Mouse (Mus musculus) granulocyte monocyte progenitor cell, adult 5-6 weeks (primary cell): ENCODE data around the gene Gm49318. TPM values are rescaled to one million over a fixed set of nuclear protein-coding genes. Genes with fewer than 3 reads are reported as not detected.
"Not testable (repeated sequence)": the region's sequence is repeated elsewhere in the genome, so short reads cannot be mapped to it uniquely, and the experiment has no call there.

ENCODE experiments used
- ATAC-seq: replicated peaks from 2 replicates; pipeline ENCODE4 v1.8.0; 2016; ENCODE audit warnings: mild to moderate bottlenecking, moderate TSS enrichment, inconsistent platforms; ENCODE audit not compliant: poor library complexity, severe bottlenecking
- total RNA-seq, 2 experiments: library from RNA; stranded (forward) in 1 of 2; stranded (reverse) in 1 of 2; fragments of 200-712, 200-1000 nt in 1 of 2; fragments of >200 nt in 1 of 2; fragmentation: Nextera tagmentation in 1 of 2; gene quantifications; 2 replicates each; pipeline ENCODE4 v1.2.3; 2014 to 2017

Gene Gm49318
- total RNA-seq (2014; fragmentation: Nextera tagmentation), result not detected in 2 replicates
- not detected in 2 replicates for total RNA-seq (2017)

GRCm38 (mm10) chr9:22070791-22071573 is at the start of gene Gm49318, which contains the start of gene Zfp653:
Gm49318 (minus strand) TSS chr9:22071259.
Zfp653 (minus strand) TSS chr9:22071376.
- ATAC-seq, result peak; percentile 91

GRCm38 (mm10) chr9:22119543-22119942 is 48.5 kb upstream of the Gm49318 start:
- peak; percentile 36 for ATAC-seq

GRCm38 (mm10) chr9:22117754-22118456 is 46.8 kb upstream of the Gm49318 start:
- ATAC-seq, result peak; percentile 35

- peak; percentile 86 for ATAC-seq
Measured at GRCm38 (mm10) chr9:22116740-22117426, 45.8 kb upstream of the Gm49318 start, which contains the start of gene Elof1. Elof1 (minus strand) TSS chr9:22117172.

DNA sequence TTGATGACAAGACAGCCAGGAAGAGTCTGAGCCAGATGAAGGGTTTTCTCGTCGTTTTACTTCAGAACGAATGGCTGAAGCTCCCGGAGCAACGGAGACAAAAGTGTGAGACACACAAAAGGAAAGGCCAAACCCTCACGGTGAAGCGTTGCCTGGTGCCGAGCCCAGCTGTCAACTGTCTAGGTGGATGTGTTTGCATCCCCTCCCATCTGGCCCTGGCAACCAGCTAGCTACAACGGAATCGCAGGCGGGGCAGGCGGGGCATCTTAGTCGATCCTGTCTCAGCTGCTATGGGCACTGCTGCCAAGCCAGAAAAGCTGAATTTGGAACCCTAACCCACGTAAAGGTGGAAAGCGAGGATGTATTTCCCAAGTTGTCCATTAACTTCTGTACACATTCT is 45.0 kb upstream of the Gm49318 start:
- no peak for ATAC-seq

DNA sequence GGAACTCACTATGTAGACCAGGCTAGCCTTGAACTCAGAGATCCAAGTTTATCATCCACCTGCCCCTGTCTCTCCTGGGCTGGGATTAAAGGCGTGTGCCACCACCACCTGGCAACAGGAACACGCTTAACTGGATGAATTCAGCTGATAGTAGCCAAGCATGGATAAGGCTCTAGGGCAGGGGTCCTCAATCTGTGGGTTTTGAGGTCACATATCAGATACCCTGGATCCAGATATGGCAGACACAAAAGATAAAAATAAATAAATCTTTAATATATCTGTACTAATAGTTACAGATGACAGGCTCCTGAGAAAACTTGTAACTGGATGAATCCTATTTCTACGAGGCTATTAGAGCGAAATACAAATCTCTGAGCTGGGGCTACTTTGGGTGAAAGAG is 44.6 kb upstream of the Gm49318 start:
- ATAC-seq, result no peak

GRCm38 (mm10) chr9:22108194-22108593 is 37.1 kb upstream of the Gm49318 start:
- ATAC-seq, result no peak

- no peak for ATAC-seq
Measured at GRCm38 (mm10) chr9:22099922-22100321, 28.9 kb upstream of the Gm49318 start.

DNA sequence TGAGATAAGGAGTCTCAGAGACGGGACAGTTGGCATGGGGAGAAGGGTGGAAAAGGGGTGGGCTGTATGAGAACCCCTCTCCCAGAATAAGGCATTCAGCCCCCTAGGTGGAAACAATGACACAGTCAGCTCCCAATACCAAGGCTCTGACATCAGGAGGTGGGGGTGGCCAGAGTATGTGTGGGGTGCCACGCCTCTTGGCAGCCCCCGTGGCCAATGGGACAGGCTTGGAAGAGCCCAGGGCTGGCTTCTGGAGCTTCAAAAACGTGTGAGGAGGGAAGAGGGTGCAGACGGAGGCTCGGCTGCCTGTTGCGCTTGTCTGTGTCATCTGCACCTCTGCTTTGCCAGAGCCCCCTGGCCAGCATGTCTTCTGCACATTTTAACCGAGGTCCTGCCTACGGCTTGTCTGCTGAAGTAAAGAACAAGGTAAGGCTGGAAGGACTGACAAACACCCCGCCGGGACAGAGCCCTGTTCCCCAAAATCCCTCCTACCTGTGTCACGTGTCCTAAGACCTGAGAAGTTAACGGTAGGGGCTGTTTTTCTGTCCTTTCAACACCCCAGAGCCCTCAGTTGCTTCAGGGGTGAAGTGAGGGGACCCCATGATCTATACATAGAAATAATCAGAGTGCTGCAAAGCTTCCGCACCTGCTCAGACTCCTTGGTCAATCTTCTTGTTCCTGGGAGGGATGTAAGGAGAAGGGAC is 28.1 kb upstream of the Gm49318 start, which contains the start of gene Cnn1:
TSS of gene Cnn1 (plus strand) at position 224 of the 704 bp plus-strand sequence.
- ATAC-seq, result 0 out of 2 replicates have a peak, but pooled peaks have one; percentile 18

- peak; percentile 95 for ATAC-seq
Measured at GRCm38 (mm10) chr9:22095854-22096307, 24.8 kb upstream of the Gm49318 start.

DNA sequence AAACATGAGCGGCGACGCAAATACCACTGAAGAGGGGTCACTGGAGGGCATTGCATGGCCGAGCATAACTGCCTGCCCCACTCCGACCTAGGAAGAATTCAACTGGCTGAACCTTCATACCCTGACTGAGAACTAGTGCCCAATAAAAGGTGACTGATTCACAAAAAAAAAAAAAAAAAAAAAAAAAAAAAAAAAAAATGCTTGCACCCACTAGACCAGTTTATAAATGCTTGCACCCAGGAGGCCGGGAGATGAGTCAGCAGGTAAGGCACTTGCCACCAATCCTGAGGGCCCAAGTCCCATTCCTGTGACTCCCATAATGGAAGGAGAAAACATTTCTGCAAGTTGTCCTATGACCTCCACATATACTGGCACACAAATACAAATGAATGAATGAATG is 21.7 kb upstream of the Gm49318 start:
- ATAC-seq, result no peak

- no peak for ATAC-seq
Measured at GRCm38 (mm10) chr9:22089986-22090385, 18.9 kb upstream of the Gm49318 start.

- ATAC-seq, result no peak
Measured at GRCm38 (mm10) chr9:22089281-22089680, 18.2 kb upstream of the Gm49318 start.

- ATAC-seq, result no peak
Measured at GRCm38 (mm10) chr9:22087034-22087618, 16.1 kb upstream of the Gm49318 start.

- ATAC-seq, result no peak
Measured at GRCm38 (mm10) chr9:22086012-22086411, 15.0 kb upstream of the Gm49318 start.

GRCm38 (mm10) chr9:22085022-22085834 is 14.2 kb upstream of the Gm49318 start, which contains the start of gene Ecsit:
Ecsit (minus strand) TSS chr9:22085438.
- peak; percentile 99 for ATAC-seq

- no peak for ATAC-seq
Measured at GRCm38 (mm10) chr9:22084667-22085021, 13.6 kb upstream of the Gm49318 start.

DNA sequence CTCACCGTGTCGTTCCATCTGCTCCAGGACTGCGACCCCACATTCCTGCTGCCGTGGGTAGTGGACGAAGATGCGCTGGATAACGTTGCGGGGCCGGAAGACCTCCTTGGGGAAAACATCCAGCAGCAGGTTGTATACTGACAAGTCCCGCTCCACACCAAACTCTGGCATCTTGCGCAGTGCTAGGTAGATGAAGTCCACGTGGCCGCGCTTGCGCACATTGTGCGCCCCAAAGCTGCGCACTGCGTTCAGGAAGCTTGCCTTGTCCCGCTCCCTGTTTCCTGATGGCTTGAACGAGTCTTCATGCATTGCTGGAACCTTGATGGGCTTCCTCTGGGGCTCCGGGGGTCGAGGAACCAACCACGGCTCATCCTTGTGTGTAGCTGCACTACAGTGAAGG is 5.2 kb upstream of the Gm49318 start:
- ATAC-seq, result no peak

DNA sequence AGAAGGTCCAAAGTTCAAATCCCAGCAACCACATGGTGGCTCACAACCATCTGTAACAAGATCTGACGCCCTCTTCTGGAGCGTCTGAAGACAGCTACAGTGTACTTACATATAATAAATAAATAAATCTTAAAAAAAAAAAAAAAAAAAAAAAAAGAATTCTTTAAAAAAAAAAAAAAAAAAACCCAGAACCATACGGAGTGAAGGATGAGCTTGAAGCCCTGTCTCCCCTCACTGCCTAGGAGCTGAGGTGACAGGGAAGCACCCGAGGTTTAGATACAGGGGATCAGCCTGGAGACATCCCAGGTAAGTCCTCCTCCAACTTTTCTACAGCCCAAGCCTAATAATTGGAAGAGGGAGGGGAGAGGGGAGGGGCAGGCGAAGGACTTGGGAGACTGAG is 4.7 kb upstream of the Gm49318 start:
- ATAC-seq, result not testable (repeated sequence)
